Mouse (Mus musculus) thymus, adult 2 months (tissue): ENCODE measurements at regions not wholly inside any gene's neighbourhood (a gene's known extent, or its start where the extent isn't known, plus 50 kb on each side); places are given as distances from the start of the nearest gene placed in this dataset.

ENCODE experiments used
- CTCF ChIP-seq: fragments of 200-500 bp; IDR thresholded peaks from 2 replicates; pipeline ENCODE4 v1.5.1; 2012; ENCODE audit warnings: mild to moderate bottlenecking, control low read depth, low read length, moderate library complexity, borderline replicate concordance; ENCODE audit not compliant: control insufficient read depth, poor library complexity, insufficient read depth; ENCODE audit errors: extremely low read depth
- POLR2A ChIP-seq: fragments of 200-500 bp; IDR thresholded peaks from 2 replicates; pipeline ENCODE4 v1.6.1; 2012; ENCODE audit warnings: mild to moderate bottlenecking, low read length, control low read depth, moderate library complexity; ENCODE audit not compliant: control insufficient read depth, poor library complexity, insufficient read depth; ENCODE audit errors: extremely low read depth

DNA sequence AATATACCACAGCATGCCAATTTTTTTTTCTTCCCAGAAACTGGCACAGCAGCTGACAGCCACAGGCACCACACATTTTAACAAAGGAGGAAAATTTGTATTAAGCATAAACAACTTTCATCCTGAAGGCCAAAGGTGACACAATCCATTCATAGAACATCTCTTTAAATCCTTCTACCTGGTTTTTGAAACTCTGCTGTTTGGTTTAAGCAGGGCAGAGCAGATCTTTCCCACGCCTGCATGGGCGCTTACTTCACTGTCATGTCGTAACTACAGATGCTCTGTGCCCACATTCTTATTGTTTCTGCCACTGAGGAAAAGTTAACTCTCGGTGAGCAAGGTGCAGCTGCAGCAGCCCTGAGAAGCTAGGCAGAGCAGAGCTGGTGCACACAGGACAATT is 234.8 kb downstream of the Efnb2 start:
- TF ChIP-seq CTCF, result no peak
- TF ChIP-seq POLR2A, result no peak
